Mouse (Mus musculus) liver, adult 2 months (tissue): ENCODE data around the gene Kcnh4. TPM values are rescaled to one million over a fixed set of nuclear protein-coding genes. Genes with fewer than 3 reads are reported as not detected.
"Not testable (repeated sequence)": the region's sequence is repeated elsewhere in the genome, so short reads cannot be mapped to it uniquely, and the experiment has no call there.

Source experiments
- DNase-seq: peaks from one replicate; pipeline ENCODE4 v3.0.0-alpha.2; 2011; ENCODE audit warnings: low read depth, low spot score; ENCODE audit errors: extremely low read depth
- H3K27ac ChIP-seq: fragments of 200-500 bp; replicated peaks from 2 replicates; pipeline ENCODE4 v1.5.1; 2012; ENCODE audit warnings: low read depth, mild to moderate bottlenecking, control low read depth, inconsistent platforms, low read length; ENCODE audit not compliant: insufficient read depth
- H3K27me3 ChIP-seq: fragments of 200-500 bp; 2 replicates; pipeline ENCODE4 v1.6.1; 2012; ENCODE audit warnings: mild to moderate bottlenecking, moderate library complexity, low read length, inconsistent platforms; ENCODE audit not compliant: control insufficient read depth, insufficient read depth
- H3K36me3 ChIP-seq: fragments of 200-500 bp; 2 replicates; pipeline ENCODE4 v1.6.1; 2012; ENCODE audit warnings: low read length, inconsistent platforms; ENCODE audit not compliant: control insufficient read depth, insufficient read depth
- H3K4me1 ChIP-seq: fragments of 200-500 bp; 2 replicates; pipeline ENCODE4 v1.6.1; 2011; ENCODE audit warnings: low read length; ENCODE audit not compliant: control insufficient read depth, insufficient read depth
- H3K4me3 ChIP-seq: fragments of 200-500 bp; 2 replicates; pipeline ENCODE4 v1.5.1; 2011; ENCODE audit warnings: low read depth, mild to moderate bottlenecking, control low read depth, low read length, moderate library complexity; ENCODE audit not compliant: insufficient read depth
- H3K79me2 ChIP-seq: fragments of 200-500 bp; 2 replicates; pipeline ENCODE4 v1.6.1; 2012; ENCODE audit warnings: inconsistent platforms, mild to moderate bottlenecking, low read length, moderate library complexity; ENCODE audit not compliant: control insufficient read depth, insufficient read depth
- H3K9ac ChIP-seq: fragments of 200-500 bp; 2 replicates; pipeline ENCODE4 v1.6.1; 2012; ENCODE audit warnings: low read depth, mild to moderate bottlenecking, control low read depth, inconsistent platforms, low read length
- CTCF ChIP-seq: fragments of 200-500 bp; IDR thresholded peaks from 2 replicates; pipeline ENCODE4 v1.5.1; 2011; ENCODE audit warnings: low read depth, low read length, control low read depth
- POLR2A ChIP-seq: fragments of 200-500 bp; IDR thresholded peaks from 2 replicates; pipeline ENCODE4 v1.6.1; 2011; ENCODE audit warnings: low read length, control low read depth; ENCODE audit not compliant: insufficient read depth; ENCODE audit errors: extremely low read depth
- WGBS: fragments of 180-500 bp; shearing (Covaris S2); methylation state at CpG from one replicate; pipeline ENCODE4 v1.1.7; 2018; 5-methylcytosine and 5-hydroxymethylcytosine counted together
- polyA plus RNA-seq: library from polyadenylated mRNA; depleted of rRNA; stranded (reverse); fragments of >200 nt; gene quantifications from 2 replicates; pipeline ENCODE4 v1.2.3, GENCODE M21; 2012
- total RNA-seq: library from RNA; depleted of rRNA; stranded (reverse); fragments of >200 nt; gene quantifications from 2 replicates; pipeline ENCODE4 v1.2.3, GENCODE M21; 2014

Kcnh4 gene
- total and polyA plus RNA-seq, 2 experiments, result not detected

DNA sequence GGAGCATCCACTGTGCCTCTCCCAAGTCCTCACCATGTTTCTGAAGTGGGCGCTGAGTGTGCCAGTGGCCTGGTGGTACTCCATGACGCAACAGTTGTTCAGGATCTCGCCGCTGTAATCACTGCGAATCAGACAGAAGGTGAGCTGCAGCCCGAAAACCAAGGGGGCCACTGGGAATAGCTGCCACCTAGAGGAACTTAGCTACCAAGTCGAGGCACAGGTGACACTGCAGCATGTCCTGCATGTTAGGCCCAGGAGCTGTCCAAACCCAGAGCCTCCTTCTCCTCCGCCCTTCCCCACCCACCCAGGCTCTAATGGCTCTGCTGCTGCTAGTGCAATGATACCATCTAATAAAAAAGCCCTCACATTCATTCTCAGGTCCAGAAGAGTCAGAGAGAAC is 36.8 kb upstream of the Kcnh4 start:
- WGBS, result 86% methylated on average over 8 of the region's 8 CpGs
- Histone ChIP-seq H3K36me3 (peaks cover 38% of the 10 kb centered on the region), H3K4me3 (no peak overlapping the region), H3K27ac (no peak overlapping the region), H3K9ac (no peak overlapping the region), H3K4me1 (peaks cover 6% of the 10 kb centered on the region), H3K27me3 (no peaks in the 10 kb centered on the region), H3K79me2 (no peaks in the 10 kb centered on the region)
- TF ChIP-seq POLR2A, result no peak
- DNase-seq, result no peak

DNA sequence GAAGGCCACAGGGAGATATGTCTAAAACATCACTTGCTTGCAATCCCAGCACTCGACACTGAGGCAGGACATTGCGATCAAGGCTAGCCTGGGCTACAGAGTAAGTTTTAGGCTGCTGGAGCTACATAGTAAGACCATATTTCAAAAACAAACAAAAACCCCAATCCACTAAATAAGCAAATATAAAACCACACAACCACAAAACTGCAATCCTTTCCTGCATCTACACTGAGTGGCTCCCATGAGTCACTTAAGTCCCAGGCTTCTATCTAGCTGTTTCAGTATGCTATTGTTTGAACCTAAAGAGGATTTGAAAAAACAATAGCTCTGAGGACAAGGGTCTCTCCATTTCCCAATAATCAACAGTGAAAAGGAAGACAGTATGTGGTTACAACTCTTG is 35.6 kb upstream of the Kcnh4 start:
- DNase-seq, result no peak
- H3K79me2 ChIP-seq, result no peaks in the 10 kb centered on the region
- H3K4me1 ChIP-seq, result peaks cover 14% of the 10 kb centered on the region
- peaks cover 34% of the 10 kb centered on the region for H3K36me3 ChIP-seq
- H3K27ac ChIP-seq, result no peak overlapping the region
- no peak overlapping the region for H3K4me3 ChIP-seq
- WGBS, result 93% methylated on average over 2 of the region's 2 CpGs
- H3K27me3 ChIP-seq, result no peaks in the 10 kb centered on the region
- no peak overlapping the region for H3K9ac ChIP-seq
- TF ChIP-seq CTCF (no peak), POLR2A (no peak)

DNA sequence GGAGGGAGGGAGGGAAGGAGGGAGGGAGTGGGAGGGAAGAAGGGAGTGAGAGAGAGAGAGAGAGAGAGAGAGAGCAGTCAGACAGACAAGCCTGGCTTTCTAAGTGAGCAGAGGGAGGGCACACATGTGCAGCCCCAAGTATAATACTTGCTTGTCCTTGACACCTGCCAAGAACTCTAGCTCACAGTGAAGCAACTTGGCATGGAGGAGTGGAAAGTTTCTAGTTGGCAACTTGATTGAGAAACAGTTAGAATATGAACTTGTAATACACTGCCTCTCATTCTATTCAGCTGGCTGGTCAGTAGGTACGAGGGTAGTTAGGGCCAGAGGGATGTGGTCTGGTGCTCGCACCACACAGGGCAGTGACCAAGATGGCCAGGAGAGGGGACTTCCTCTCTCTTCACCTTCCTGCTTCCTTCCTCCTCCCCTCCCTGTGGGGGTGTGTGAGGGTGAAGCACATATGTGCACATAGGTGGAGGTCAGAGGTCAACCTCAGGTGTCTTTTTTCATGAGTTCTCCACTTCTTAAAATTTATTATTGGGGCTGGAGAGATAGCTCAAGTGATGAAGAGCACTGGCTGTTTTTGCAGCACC is 31.8 kb upstream of the Kcnh4 start:
- peaks cover 53% of the 10 kb centered on the region for H3K36me3 ChIP-seq
- no peak overlapping the region for H3K4me3 ChIP-seq
- H3K4me1 ChIP-seq, result peaks cover 14% of the 10 kb centered on the region
- 15% methylated on average over 2 of the region's 2 CpGs for WGBS
- no peaks in the 10 kb centered on the region for H3K79me2 ChIP-seq
- H3K27ac ChIP-seq, result peak overlapping the region; percentile 68
- H3K27me3 ChIP-seq, result no peaks in the 10 kb centered on the region
- DNase-seq, result peak; percentile 96
- TF ChIP-seq CTCF, result no peak; the same call in 1 of the 2 replicates
- TF ChIP-seq POLR2A, result no peak
- H3K9ac ChIP-seq, result no peak overlapping the region

DNA sequence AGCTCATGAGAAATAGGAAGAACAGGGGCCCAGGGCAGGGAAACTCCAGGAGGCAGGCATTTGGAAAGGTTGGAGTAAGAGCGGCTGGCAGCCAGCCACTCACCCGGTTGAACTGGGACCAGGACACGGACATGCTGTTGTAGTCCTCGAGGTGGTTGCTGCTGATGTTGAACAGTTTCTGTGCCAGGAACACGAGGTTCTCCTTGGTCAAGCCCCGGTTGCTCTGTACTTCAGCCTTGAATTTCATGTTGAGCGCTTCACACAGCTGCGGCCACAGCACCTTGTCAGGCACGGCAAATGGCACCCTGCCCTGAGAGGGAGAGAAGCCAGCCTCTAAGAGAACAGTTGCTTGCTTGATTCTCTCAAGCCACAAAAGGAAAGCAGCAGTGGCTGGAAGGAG is 30.9 kb upstream of the Kcnh4 start:
- not testable (repeated sequence) for H3K9ac ChIP-seq, H3K27me3 ChIP-seq, H3K4me3 ChIP-seq, H3K79me2 ChIP-seq
- 20% methylated on average over 9 of the region's 9 CpGs for WGBS
- peak; percentile 84 for DNase-seq
- H3K4me1 ChIP-seq, result peaks cover 14% of the 10 kb centered on the region
- H3K36me3 ChIP-seq, result peaks cover 57% of the 10 kb centered on the region
- peak overlapping the region; percentile 68 for H3K27ac ChIP-seq

DNA sequence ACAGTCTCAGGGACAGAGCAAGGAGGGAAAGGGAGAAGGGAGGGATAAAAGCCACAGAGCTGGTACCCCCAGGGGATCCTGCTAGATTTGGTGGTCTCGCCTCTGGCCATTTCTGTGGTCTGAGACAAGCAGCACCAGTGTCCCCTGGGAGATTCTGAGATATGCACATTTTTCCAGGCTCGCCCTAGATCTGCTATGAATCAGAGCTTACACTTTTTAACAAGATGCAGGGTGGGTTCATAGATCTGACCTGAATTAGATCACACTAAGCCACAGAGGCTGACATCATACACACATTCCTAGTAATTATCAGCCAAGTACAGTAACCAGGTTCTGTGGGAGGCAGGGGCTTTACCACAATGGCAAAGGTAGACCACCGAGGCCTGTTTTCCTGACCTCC is 30.0 kb upstream of the Kcnh4 start:
- H3K9ac ChIP-seq, result no peak overlapping the region
- peaks cover 14% of the 10 kb centered on the region for H3K4me1 ChIP-seq
- H3K4me3 ChIP-seq, result no peak overlapping the region
- H3K27ac ChIP-seq, result no peak overlapping the region
- no peaks in the 10 kb centered on the region for H3K27me3 ChIP-seq
- no peak for TF ChIP-seq POLR2A
- no peak for TF ChIP-seq CTCF
- WGBS, result over 99% methylated on average over 3 of the region's 3 CpGs
- peaks cover 58% of the 10 kb centered on the region for H3K36me3 ChIP-seq
- DNase-seq, result no peak
- H3K79me2 ChIP-seq, result no peaks in the 10 kb centered on the region

DNA sequence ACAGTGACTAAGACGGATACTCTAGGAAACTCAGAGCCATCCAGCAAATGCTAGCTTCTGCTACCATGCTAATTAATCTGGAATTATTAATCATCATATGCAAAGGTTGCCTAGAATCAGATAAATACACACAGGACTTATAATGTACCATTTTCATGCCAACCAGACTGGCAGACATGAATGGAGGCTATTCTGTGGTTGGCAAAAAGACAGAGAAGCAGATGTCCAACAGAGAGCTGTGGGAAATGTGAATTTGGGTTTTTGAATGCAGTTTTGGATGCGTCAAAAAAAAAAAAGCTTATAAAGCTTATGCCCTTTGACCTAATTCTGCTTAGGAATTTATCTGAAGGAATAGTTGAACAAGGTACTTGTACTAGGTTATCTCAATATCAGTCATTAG is 26.0 kb upstream of the Kcnh4 start:
- no peak overlapping the region for H3K9ac ChIP-seq
- no peak for DNase-seq
- peaks cover under 1% of the 10 kb centered on the region; the same call in 1 of the 2 replicates for H3K4me1 ChIP-seq
- 94% methylated on average over 2 of the region's 2 CpGs for WGBS
- no peak overlapping the region for H3K4me3 ChIP-seq
- peaks cover 72% of the 10 kb centered on the region for H3K36me3 ChIP-seq
- H3K79me2 ChIP-seq, result no peaks in the 10 kb centered on the region
- H3K27ac ChIP-seq, result no peak overlapping the region
- TF ChIP-seq CTCF, result no peak
- no peak for TF ChIP-seq POLR2A
- no peaks in the 10 kb centered on the region for H3K27me3 ChIP-seq
